ENCODE assay signal across 28 mouse cellular contexts in the genomic region with DNA sequence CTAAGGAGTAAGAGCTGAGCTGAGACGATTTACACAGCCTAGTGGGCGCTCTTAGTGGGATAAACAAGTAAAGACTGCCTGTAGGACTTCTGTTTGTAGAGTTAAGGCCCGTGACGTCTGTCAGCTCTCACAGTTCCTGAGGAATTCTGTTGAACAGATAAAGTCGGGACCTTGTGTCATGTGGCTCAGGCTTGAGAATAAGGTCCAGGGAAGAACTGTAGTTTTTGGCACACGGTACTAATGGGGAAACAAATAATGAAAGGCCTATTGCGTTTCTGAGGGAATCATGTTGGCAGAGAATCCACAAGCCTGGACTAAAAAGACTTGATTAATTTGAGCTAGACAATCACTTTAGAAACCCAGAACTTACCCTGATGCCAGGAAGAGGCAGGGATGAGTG.
DNase-seq lines count a peak whose midpoint lies in the region; ATAC-seq and TF ChIP-seq lines count a peak whose summit lies in the region.
"Had no signal": no experiment of that assay in that cellular context is flagged by ENCODE, and none has a peak within 500 bp of the region (broad histone marks: within the 10 kb centered on the region; RNA-seq: fewer than 3 reads in every experiment).

No protein-coding gene starts in this region.

- H3K36me3 ChIP-seq in heart, embryonic 14.5 days (ENCODE audit: control insufficient read depth, insufficient read depth, low read length): no peaks in the 10 kb centered on the region
- no peaks in the 10 kb centered on the region for H3K36me3 ChIP-seq in hindbrain, postnatal 0 days (ENCODE audit: insufficient read depth, low read length)
- H3K36me3 ChIP-seq in hindbrain, embryonic 13.5 days: peaks cover 6% of the 10 kb centered on the region; the same call in 1 of the 2 replicates
- H3K36me3 ChIP-seq in midbrain, postnatal 0 days (ENCODE audit: insufficient read depth, low read length): 0 out of 2 replicates have a peak, but pooled peaks cover 3% of the 10 kb centered on the region
- no peaks in the 10 kb centered on the region for H3K36me3 ChIP-seq in midbrain, embryonic 14.5 days (ENCODE audit: control insufficient read depth, insufficient read depth, low read length)
- H3K36me3 ChIP-seq: embryonic facial prominence, embryonic 15.5 days; limb, embryonic 10.5 days; limb, embryonic 15.5 days; midbrain, embryonic 13.5 days had no signal

- no peaks in the 10 kb centered on the region for H3K27me3 ChIP-seq in heart, embryonic 14.5 days (ENCODE audit: control insufficient read depth, insufficient read depth, low read length)
- H3K27me3 ChIP-seq in hindbrain, postnatal 0 days (ENCODE audit: insufficient read depth, low read length): no peaks in the 10 kb centered on the region
- H3K27me3 ChIP-seq in hindbrain, embryonic 13.5 days: no peaks in the 10 kb centered on the region
- no peaks in the 10 kb centered on the region for H3K27me3 ChIP-seq in midbrain, postnatal 0 days (ENCODE audit: insufficient read depth, low read length)
- no peaks in the 10 kb centered on the region for H3K27me3 ChIP-seq in midbrain, embryonic 14.5 days (ENCODE audit: control insufficient read depth, insufficient read depth, low read length)
- H3K27me3 ChIP-seq: embryonic facial prominence, embryonic 15.5 days; forebrain, embryonic 13.5 days; limb, embryonic 15.5 days; liver, embryonic 15.5 days; midbrain, embryonic 13.5 days had no signal

- no peak overlapping the region for H3K27ac ChIP-seq in heart, embryonic 14.5 days (replicated peaks in 1 of 2; ENCODE audit: control insufficient read depth in 1 of 2, insufficient read depth in 1 of 2, low read depth in 2 of 2, low read length in 2 of 2)
- H3K27ac ChIP-seq in hindbrain, postnatal 0 days: no peak overlapping the region
- no peak overlapping the region for H3K27ac ChIP-seq in hindbrain, embryonic 13.5 days
- H3K27ac ChIP-seq in midbrain, postnatal 0 days (ENCODE audit: low read depth, low read length): no peak overlapping the region
- no peak overlapping the region for H3K27ac ChIP-seq in midbrain, embryonic 14.5 days (replicated peaks; ENCODE audit: low read depth, low read length)
- H3K27ac ChIP-seq: embryonic facial prominence, embryonic 10.5 days; embryonic facial prominence, embryonic 15.5 days; forebrain, embryonic 13.5 days; kidney, postnatal 0 days; limb, embryonic 10.5 days; limb, embryonic 15.5 days; liver, embryonic 15.5 days; macrophage; midbrain, embryonic 13.5 days; stomach, postnatal 0 days had no signal

- H3K4me3 ChIP-seq in heart, embryonic 14.5 days (ENCODE audit: control insufficient read depth in 1 of 2, insufficient read depth in 1 of 2, low read depth in 1 of 2, low read length in 2 of 2): no peak overlapping the region
- no peak overlapping the region for H3K4me3 ChIP-seq in hindbrain, postnatal 0 days (ENCODE audit: low read length)
- H3K4me3 ChIP-seq in hindbrain, embryonic 13.5 days: no peak overlapping the region
- no peak overlapping the region for H3K4me3 ChIP-seq in midbrain, postnatal 0 days (ENCODE audit: low read depth, low read length)
- H3K4me3 ChIP-seq in midbrain, embryonic 14.5 days (replicated peaks; ENCODE audit: low read depth, low read length): no peak overlapping the region
- H3K4me3 ChIP-seq: embryonic facial prominence, embryonic 10.5 days; embryonic facial prominence, embryonic 15.5 days; forebrain, embryonic 13.5 days; limb, embryonic 10.5 days; limb, embryonic 15.5 days; liver, embryonic 15.5 days; midbrain, embryonic 13.5 days had no signal

- DNase-seq in heart, adult 8-10 months (ENCODE audit: low spot score): no peak
- peak; percentile 6 for DNase-seq in hindbrain, postnatal 0 days (ENCODE audit: low spot score)
- peak; percentile 21 for DNase-seq in midbrain, postnatal 0 days (ENCODE audit: low spot score)
- no peak for DNase-seq in midbrain, embryonic 14.5 days
- DNase-seq: adrenal gland, adult 8-10 months; cerebellum, adult 8-10 months; cerebellum, postnatal 25 days; gastrocnemius, postnatal 14 days; kidney, adult 8-10 months; kidney, postnatal 4 days; layer of hippocampus, adult 9-11 months; right cerebral cortex, postnatal 25 days; thymus, adult 18-20 months; thymus, postnatal 25 days had no signal

- TF ChIP-seq CTCF in hindbrain, postnatal 0 days (IDR thresholded peaks at IDR 0.05; ENCODE audit: low read depth): no peak
- no peak for TF ChIP-seq CTCF in midbrain, postnatal 0 days (IDR thresholded peaks at IDR 0.05)

- H3K9ac ChIP-seq in heart, embryonic 14.5 days (ENCODE audit: low read length): no peak overlapping the region
- H3K9ac ChIP-seq in hindbrain, postnatal 0 days (replicated peaks; ENCODE audit: low read length): no peak overlapping the region
- H3K9ac ChIP-seq in hindbrain, embryonic 13.5 days: no peak overlapping the region
- no peak overlapping the region for H3K9ac ChIP-seq in midbrain, postnatal 0 days (replicated peaks; ENCODE audit: low read length, poor library complexity, severe bottlenecking)
- no peak overlapping the region for H3K9ac ChIP-seq in midbrain, embryonic 14.5 days (replicated peaks; ENCODE audit: low read length)
- H3K9ac ChIP-seq: embryonic facial prominence, embryonic 15.5 days; forebrain, embryonic 13.5 days; limb, embryonic 15.5 days; liver, embryonic 15.5 days; midbrain, embryonic 13.5 days had no signal

- ATAC-seq in heart, embryonic 14.5 days (ENCODE audit: insufficient number of reproducible peaks, insufficient read depth, low FRiP score, low read depth): 0 out of 2 replicates have a peak, but pooled peaks have one; percentile 54
- peak; percentile 51; the same call in 1 of the 2 replicates for ATAC-seq in hindbrain, postnatal 0 days
- no peak for ATAC-seq in hindbrain, embryonic 13.5 days (ENCODE audit: low FRiP score)
- ATAC-seq in midbrain, postnatal 0 days (ENCODE audit: low FRiP score): no peak
- ATAC-seq in midbrain, embryonic 14.5 days (ENCODE audit: low FRiP score, low TSS enrichment): no peak
- no peak for ATAC-seq in monocyte, adult 5-6 weeks (replicated peaks; ENCODE audit: insufficient number of reproducible peaks, low FRiP score, low TSS enrichment, poor library complexity, severe bottlenecking)
- ATAC-seq: forebrain, embryonic 13.5 days; intestine, embryonic 16.5 days; midbrain, embryonic 13.5 days had no signal

- peaks cover 0 to 13% of the 10 kb centered on the region in 2 experiments; a peak in 2 of 4 replicates for H3K4me1 ChIP-seq in heart, embryonic 14.5 days (ENCODE audit: control insufficient read depth in 2 of 2, insufficient read depth in 2 of 2, low read length in 2 of 2)
- H3K4me1 ChIP-seq in hindbrain, postnatal 0 days (ENCODE audit: insufficient read depth, low read length): no peaks in the 10 kb centered on the region
- H3K4me1 ChIP-seq in hindbrain, embryonic 13.5 days (replicated peaks): no peaks in the 10 kb centered on the region
- no peaks in the 10 kb centered on the region for H3K4me1 ChIP-seq in midbrain, postnatal 0 days (ENCODE audit: insufficient read depth, low read length)
- H3K4me1 ChIP-seq in midbrain, embryonic 14.5 days (ENCODE audit: control insufficient read depth, insufficient read depth, low read length): no peaks in the 10 kb centered on the region
- H3K4me1 ChIP-seq: embryonic facial prominence, embryonic 10.5 days; embryonic facial prominence, embryonic 15.5 days; limb, embryonic 10.5 days; limb, embryonic 15.5 days; liver, embryonic 15.5 days; midbrain, embryonic 13.5 days had no signal

- H3K9me3 ChIP-seq in heart, embryonic 14.5 days (ENCODE audit: control insufficient read depth, low read length): no peaks in the 10 kb centered on the region
- H3K9me3 ChIP-seq in hindbrain, postnatal 0 days (ENCODE audit: low read length): no peaks in the 10 kb centered on the region
- no peaks in the 10 kb centered on the region for H3K9me3 ChIP-seq in hindbrain, embryonic 13.5 days
- H3K9me3 ChIP-seq in midbrain, postnatal 0 days (ENCODE audit: low read length): no peaks in the 10 kb centered on the region
- H3K9me3 ChIP-seq in midbrain, embryonic 14.5 days (ENCODE audit: control insufficient read depth, low read length): no peaks in the 10 kb centered on the region
- H3K9me3 ChIP-seq: embryonic facial prominence, embryonic 10.5 days; embryonic facial prominence, embryonic 15.5 days; forebrain, embryonic 13.5 days; limb, embryonic 10.5 days; limb, embryonic 15.5 days; liver, embryonic 15.5 days; midbrain, embryonic 13.5 days had no signal

- H3K4me2 ChIP-seq in heart, embryonic 14.5 days (ENCODE audit: low read length): no peak overlapping the region
- no peak overlapping the region for H3K4me2 ChIP-seq in hindbrain, postnatal 0 days (ENCODE audit: low read depth, low read length)
- no peak overlapping the region for H3K4me2 ChIP-seq in hindbrain, embryonic 13.5 days
- no peak overlapping the region for H3K4me2 ChIP-seq in midbrain, postnatal 0 days (ENCODE audit: low read depth, low read length, poor library complexity, severe bottlenecking)
- H3K4me2 ChIP-seq in midbrain, embryonic 14.5 days (ENCODE audit: low read length): no peak overlapping the region
- H3K4me2 ChIP-seq: embryonic facial prominence, embryonic 15.5 days; forebrain, embryonic 13.5 days; limb, embryonic 15.5 days; liver, embryonic 15.5 days; midbrain, embryonic 13.5 days had no signal

- WGBS in heart, embryonic 14.5 days: 47% methylated on average over 7 of the region's 7 CpGs
- WGBS in hindbrain, postnatal 0 days: 43% methylated on average over 7 of the region's 7 CpGs
- WGBS in hindbrain, embryonic 13.5 days: 74% methylated on average over 7 of the region's 7 CpGs
- 70% methylated on average over 7 of the region's 7 CpGs for WGBS in midbrain, postnatal 0 days
- 78% methylated on average over 7 of the region's 7 CpGs for WGBS in midbrain, embryonic 14.5 days

Comparison
In these comparisons a context has a peak if more than half of its experiments do, and no peak if none do; other contexts are left out.
1. ATAC-seq: peak in heart, embryonic 14.5 days (single experiment) and hindbrain, postnatal 0 days (single experiment); none in hindbrain, embryonic 13.5 days (single experiment), midbrain, postnatal 0 days (single experiment), midbrain, embryonic 14.5 days (single experiment) and monocyte, adult 5-6 weeks (single experiment).
2. DNase-seq: peak in hindbrain, postnatal 0 days (single experiment) and midbrain, postnatal 0 days (single experiment); none in heart, adult 8-10 months (single experiment) and midbrain, embryonic 14.5 days (single experiment).